Mouse (Mus musculus) cerebellum, adult 8-10 months (tissue): ENCODE data around the gene Qprt.
"Not testable (repeated sequence)": the region's sequence is repeated elsewhere in the genome, so short reads cannot be mapped to it uniquely, and the experiment has no call there.

ENCODE experiments used
- DNase-seq: peaks from one replicate; pipeline ENCODE4 v3.0.0; 2022

The Qprt gene

DNA sequence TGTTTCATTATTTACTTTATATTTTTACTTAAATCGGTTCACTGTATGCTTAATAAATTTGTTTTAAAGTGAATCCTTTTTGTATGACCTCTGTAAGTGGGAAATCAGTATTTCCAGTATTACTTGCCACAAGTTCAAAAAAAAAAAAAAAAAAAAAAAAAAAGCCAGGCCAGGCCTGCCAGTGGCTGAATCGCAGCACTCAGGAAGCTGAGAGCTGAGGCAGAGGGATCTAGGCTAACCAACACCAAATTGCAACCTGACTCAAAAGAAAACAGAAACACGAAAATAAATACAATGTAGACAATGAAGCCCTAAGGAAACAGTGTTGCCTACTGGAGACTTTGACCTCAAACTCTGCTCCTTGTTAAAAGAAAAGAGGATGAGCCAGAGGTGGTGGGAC lies 28.1 kb downstream of the Qprt start:
- no peak for DNase-seq

DNA sequence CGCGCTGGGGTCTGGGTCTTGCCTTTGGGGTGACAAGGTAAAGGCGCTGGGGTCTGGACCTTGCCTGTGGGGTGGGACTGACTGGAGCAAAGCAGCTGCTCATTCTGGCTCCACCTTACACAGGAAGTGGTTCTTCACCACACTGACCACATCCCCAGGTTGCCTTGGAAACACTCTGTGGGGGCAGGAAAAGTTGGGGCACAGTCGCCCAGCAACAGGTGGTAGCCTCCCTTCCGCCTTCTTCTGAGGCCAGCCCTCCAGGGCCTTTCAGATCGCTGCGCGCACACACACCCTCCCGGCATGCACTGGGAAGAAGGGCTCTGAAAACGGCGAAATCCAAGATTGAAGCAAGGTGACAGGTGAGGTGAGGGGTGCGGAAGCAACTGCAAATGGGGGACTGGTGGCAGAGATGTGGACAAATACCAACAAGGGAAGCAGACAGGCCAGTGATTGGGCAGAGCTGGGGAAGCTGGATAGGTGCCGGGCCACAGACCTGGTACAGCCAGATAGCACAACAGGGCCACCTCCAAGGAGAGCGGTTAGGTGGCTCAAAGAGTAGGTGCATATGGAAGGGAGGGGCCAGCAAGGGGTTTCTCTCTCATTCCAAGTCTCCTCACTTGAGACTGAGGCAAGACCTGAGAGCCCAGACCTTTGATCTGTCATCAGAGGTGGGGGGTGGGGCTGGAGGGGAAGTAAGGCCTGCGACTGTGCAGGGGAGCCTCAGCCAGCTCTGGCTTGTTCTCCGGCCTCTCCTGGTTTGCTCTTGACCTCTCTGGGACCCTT lies 30.7 kb downstream of the Qprt start, which contains the start of gene AI467606:
TSS of gene AI467606 (plus strand) at position 246 of the 783 bp plus-strand sequence.
- DNase-seq: no peak

DNA sequence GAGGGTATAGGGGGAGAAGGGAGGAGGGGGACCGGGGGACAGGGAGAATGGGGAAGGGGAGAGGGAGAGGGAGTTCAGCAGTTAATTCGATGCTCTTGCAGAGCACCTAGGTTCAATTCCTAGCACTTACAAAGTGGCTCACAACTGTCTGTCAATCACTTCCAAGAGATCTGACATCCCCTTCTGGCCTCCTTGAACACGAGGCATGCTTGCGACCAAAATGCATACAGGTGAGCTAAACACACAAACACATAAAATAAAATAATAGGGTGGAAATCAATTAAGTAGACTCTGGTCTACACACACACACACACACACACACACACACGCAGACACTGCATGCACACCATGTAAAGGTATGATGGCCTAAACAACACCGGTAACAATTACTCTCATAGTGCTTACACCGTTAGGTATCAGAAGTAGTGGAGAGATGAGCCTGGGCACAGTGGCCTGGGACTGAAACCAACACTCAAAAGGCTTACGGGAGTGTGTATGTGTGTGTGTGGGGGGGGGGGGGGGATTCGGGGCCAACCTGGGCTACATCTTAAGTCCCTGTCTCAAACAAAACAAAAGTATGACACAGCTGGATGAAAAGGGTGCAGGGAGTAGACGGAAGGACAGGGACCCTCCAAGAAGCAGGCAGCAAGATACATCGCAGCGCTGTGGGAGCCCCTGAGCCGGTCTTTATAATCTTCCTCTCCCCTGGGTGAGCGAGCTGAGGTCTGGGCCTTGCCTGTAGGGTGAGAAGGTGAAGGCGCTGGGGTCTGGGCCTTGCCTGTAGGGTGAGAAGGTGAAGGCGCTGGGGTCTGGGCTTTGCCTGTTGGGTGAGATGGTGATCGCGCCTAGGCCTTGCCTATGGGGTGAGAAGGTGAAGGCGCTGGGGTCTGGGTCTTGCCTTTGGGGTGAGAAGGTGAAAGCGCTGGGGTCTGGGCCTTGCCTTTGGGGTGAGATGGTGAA lies 31.6 kb downstream of the Qprt start:
- no peak for DNase-seq

DNA sequence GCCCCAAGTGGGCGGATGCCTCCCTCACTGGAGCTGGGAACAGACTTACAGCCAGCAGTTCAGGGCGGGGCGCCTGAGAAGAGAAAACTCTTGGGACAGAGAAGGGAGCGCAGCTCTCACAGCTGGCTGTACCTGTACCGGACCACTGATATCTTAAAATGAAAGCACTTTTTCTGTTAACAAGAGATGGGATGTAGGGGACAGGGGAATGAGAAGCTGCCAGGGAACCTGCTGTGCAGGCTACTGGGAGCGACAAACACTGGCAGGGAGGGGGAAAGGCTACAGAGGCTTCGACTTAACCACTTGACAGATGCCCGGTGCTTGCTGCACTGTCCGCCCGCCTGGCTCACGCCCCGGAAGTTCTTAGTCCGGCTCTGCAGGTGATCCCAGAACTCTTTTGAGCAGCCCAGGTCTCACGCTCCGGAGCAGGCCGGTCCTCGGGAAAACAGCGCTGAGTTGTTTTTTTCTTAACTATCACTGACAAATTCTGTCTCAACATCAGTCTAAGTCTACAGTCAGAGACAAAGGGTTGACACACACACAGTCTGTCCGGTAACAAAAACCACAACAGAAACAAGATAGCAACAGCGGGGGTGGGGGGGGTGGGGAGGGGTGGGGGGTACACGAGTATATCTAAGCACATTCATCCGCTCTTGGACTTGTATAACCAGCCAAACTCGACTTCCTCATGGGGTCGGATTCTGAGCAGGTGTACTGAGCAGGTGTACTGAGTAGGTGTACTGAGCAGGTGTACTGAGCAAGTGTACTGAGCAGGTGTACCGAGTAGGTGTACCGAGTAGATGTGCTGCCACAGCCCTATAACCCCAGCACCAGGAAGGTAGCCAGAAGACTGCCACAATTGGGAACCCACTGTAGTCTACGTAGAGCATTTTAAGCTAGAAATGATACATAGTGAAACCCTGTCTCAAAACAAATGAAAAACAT lies 32.9 kb downstream of the Qprt start:
- no peak for DNase-seq

DNA sequence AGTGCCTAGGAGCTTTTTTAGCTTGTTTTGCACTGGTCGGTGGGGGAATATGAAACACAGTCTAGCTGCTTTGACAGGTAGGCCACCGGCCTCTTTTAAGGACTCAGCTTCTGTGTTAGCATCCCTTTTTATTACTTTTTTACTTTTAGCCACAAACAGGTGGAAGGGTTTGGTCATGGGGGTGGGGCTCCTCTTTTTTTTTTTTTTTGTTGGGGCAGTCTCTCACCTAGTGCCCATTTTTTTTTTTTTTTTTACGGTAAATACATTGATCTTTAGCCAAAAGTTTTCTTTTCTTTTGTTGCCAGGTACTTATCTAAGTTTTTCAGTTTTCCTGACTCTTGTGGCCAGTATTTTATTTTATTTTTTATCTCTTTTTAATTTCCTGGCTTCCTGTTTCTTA lies 33.9 kb downstream of the Qprt start:
- no peak for DNase-seq

DNA sequence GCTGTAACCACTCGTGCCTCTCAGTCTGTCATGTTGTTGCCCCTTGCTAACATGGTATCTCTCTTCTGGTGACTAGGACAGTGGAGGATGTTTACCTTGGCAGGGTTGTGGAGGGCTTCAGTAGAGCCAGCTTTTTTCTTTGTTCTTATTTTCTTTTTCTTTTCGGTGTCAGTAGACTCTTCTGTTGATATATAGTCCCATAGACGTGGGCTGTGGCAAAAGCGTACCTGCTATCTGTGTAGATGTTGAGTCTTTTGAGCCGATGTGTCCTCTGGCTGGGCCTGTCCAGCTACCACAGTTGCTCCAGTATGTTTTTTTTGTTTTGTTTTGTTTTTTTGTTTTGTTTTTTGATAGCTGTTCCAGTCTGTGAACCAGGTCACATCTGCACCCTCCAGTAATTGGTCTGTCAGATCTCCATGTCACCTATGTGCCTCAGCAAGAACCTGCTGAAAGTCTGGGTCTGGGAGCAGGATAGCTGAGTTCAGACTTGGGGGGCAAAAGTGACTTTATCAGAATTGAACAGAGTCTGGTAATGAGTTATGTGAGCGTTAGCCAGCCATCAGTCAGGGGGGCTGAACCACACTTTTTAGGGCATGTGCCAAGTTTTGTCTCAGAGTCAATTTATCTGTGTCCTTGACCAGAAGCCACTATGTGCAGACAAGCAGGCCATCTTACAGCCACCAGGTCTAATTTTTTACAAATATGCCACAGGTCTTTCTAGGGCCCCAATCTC lies 34.6 kb downstream of the Qprt start, which contains the start of gene Zg16:
TSS of gene Zg16 (minus strand) at position 51 of the 733 bp plus-strand sequence.
- DNase-seq: not testable (repeated sequence)

DNA sequence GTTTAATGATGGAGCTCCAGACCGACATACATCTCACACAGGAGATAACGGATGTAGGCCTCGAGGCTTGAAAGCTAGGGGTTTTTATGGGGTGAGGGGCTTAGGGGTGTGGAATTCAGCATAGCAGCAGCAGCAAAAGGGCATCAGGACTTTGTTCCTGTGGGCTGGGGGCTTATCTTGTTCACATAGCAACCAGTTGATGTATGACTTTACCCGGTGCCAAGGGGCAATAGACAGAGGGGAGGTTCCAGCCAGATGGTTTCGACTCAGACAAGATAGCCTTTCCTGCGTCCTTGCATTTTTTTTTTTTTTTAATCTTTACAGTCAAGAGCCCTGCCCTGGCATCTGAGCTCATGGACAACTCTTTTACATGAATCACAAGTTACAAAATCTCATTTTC lies 36.3 kb downstream of the Qprt start:
- not testable (repeated sequence) for DNase-seq

DNA sequence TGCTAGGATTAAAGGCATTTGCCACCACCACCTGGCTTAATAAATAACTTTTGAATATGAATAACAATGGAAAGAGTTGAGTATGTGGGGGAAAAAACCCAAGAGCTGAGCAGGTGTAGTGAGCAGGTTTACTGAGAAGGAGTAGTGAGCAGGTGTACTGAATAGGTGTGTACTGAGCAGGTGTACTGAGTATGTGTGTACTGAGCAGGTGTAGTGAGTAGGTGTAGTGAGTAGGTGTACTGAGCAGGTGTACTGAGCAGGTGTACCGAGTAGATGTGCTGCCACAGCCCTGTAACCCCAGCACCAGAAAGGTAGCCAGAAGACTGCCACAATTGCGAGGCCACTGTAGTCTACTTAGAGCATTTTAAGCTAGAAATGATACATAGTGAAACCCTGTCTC lies 37.2 kb downstream of the Qprt start:
- DNase-seq: no peak

DNA sequence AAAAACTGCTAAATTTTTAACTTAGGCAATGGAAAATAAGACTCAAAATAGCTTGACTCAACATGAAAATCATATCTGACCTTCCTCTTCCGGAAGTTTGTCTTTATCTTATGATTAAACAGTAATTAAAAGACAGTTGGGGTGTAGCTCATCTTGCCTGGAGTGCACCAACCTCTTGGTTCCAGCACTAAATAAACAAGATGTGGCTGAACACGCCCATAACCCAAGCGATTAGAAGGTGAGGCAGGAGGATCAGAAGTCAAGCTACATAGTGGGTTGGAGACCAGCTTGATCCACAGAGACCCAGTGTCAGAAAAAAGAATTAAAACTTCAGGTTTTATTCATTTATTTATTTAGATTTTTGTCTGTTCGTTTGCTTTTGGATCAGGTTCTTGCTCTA lies 38.3 kb downstream of the Qprt start:
- no peak for DNase-seq

DNA sequence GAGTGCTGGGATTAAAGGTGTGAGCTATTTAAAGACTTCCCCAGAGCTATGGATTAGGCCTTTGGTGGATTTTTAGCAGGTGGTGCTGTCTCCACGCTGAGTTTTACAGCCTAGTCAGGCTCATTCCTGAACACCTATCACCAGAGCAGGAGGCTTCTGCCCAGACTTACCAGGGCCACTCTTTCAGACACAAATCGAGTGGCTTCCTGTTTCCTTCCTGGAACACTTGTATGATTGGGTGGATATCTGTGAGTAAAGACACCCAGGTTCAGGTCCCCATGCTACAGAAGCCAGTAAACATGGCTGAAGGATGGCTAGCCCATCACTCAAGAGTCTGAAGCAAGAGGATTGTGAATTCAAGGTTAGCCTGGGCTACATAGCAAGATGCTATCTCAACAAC lies 39.0 kb downstream of the Qprt start:
- DNase-seq: no peak

DNA sequence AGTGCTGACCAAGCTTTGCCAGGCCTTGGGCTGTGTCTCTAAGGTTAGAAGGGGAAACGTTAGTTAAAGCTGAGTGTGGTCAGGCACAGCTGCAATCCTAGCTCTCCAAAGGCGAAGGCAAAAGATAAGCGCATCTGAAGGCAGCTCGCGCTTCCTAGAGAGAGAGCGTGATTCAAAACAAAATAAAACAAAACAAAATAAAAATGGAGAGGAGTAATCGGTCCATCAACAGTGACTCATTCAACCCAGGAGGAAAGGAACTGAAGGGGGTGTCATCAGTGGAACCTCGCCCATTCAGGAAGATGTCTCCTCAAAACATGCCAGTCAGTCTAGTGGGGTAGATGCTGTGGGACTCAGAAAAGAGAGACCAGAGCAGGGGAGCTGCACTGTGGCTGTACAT lies 39.8 kb downstream of the Qprt start:
- no peak for DNase-seq

DNA sequence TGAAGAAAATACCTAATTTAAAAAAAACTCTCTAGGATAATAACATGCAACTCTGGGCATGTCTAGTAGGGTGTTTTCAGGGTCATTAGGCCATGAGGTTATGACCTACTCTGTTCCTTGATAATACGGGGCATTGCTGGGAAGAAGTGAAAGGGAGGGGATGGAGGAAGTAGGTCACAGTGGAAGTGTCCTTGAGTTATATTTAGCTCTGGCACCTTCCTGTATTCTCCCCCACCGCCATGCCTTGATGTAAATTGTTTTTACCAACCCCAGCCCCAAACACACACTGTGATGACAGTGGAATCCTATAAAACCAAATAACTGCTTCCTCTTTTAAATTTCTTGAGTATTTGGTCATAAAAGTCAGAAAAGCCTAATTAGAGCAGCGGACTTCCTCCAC lies 42.0 kb downstream of the Qprt start:
- DNase-seq: no peak

DNA sequence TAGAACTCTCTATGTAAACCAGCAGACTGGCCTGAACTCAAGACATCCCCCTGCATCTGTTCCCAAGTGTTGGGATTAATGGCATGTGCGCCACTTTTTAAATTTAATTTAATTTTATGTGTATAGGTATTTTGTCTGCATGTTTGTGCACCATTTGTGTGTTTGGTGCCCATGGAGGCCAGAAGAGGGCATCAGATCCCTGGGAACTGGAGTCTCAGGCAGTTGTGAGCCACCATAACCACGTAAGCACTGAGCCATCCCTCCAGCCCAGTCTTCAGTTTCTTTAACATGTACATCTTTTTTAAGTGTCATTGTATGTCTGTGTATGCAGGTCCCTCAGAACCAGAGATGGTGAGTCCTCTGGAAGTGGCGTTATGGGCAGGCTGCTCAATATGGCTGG lies 44.3 kb downstream of the Qprt start:
- DNase-seq: no peak

DNA sequence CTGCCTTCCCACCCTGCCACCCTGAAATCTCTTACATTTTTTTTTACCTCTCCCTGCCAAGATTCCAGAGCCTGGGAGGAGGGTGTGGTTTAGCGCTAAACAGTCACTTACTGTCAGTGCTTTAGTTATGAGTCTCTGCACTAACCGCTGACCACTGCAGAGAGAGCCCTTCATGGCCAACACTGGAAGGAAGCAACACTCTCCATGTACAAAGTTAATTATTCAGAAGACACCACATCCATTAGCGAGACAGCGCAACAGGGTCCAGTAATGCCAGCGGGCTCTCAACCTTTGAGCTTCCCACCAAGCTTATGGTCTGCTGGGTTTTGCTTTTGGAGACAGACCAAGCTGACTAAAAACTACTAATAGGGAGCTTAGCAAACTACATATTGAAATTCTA lies 45.8 kb downstream of the Qprt start:
- DNase-seq: no peak

DNA sequence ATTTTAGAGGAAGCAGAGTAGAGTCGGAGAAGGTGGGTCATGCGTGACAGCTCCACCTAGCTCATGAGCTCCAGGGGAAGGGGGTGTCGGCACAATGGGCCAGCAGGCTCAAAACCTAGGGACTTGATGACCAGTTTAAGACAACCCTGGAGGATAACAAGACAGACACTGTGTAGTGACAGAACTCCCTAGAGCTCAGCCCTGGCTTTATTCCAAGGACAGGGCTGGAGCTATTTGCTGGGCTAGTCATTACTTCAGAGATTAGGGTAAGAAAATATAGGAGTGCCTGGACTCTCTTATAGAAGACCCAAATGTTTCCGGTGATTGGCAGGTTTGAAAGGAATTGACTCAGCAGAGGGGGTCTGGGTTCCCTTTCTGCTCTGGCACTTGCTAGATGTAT lies 48.8 kb downstream of the Qprt start:
- no peak for DNase-seq

DNA sequence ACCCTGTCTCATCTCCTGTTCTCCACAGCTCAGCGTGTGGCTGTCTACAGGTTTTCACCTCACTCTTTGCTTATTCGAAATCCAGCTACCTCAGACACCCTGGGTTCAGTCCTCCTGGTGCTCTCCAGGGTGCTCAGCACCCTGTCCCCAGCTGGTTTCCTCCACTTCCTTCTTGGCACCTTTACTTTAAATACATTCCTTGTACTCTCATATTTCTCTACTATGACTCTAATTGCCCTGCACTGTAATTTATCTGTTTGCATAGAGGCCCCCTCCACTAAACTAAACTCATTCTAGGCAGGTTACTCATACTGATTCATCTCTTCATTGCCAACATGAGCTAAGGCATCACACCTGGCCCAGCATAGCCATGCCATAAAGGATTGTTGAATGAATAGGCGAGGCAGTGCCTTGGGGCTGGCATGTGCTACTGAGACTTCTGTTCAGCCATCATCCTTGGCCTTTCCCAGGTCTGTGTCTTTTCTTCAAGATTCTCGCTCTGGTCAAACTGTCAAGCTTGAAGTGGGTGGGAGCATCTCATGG lies 51.1 kb downstream of the Qprt start:
- DNase-seq: no peak

DNA sequence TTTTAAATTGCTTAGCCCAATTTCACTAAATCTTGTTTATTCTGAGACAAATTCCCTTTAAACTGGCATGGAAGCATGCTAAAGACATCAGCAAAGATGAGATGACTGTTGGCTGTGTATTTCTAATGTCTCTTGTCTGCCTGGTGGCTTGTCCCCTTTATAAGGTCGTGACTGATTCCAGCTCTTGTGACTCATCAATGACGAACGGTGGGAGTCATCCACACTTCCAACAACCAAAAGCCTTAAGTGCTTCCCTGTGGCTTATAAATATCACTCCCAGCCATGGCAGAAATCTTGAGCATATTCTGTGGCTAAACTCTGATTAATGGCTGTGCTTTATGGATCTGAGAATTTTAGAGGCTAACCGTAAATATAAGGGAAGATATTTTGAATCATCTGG lies 55.7 kb downstream of the Qprt start:
- no peak for DNase-seq

DNA sequence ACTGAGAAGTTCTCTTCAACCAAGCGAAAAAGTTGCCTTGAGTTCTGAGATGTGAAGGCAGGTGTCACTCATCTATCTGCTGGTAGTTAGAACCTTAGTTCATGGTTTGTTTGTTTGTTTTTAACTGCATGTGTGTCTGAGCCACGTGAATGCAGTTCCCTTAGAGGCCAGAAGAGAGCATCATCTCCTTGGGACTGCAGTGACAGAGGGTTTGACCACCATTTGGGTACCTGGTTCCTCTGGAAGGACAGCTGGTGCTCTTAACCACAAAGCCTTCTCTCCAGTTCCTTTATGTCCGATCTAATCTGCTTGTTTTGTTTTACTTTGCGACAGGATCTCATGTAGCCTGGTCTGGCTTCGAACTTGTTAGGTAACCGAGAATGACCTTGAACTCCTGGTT lies 56.5 kb downstream of the Qprt start:
- no peak for DNase-seq
